Mouse (Mus musculus) intestine, postnatal 0 days (tissue): Measurements from ENCODE around the gene Asf1a. TPM values are rescaled to one million over a fixed set of nuclear protein-coding genes. Genes with fewer than 3 reads are reported as not detected.
A peak's percentile ranks its signal among the peaks of the same experiment; 100 is the strongest.
"Not testable (repeated sequence)": the region's sequence is repeated elsewhere in the genome, so short reads cannot be mapped to it uniquely, and the experiment has no call there.

Source experiments
- ATAC-seq: fragments of 200-750 bp; cut with Nextera tagmentation; 2 replicates; pipeline ENCODE4 v1.8.0; 2017; ENCODE audit warnings: mild to moderate bottlenecking, moderate TSS enrichment, moderate library complexity
- H3K27ac ChIP-seq: fragments of 300-500 bp; sonication (generic); 2 replicates; pipeline ENCODE4 v1.5.1; 2014; ENCODE audit warnings: mild to moderate bottlenecking, low read depth, low read length, moderate library complexity
- H3K27me3 ChIP-seq: fragments of 300-500 bp; sonication (generic); replicated peaks from 2 replicates; pipeline ENCODE4 v1.6.1; 2014; ENCODE audit warnings: low read length, mixed read lengths; ENCODE audit not compliant: control insufficient read depth, insufficient read depth
- H3K36me3 ChIP-seq: fragments of 300-500 bp; sonication (generic); 2 replicates; pipeline ENCODE4 v1.6.1; 2014; ENCODE audit warnings: mild to moderate bottlenecking, moderate library complexity; ENCODE audit not compliant: control insufficient read depth, insufficient read depth
- H3K4me1 ChIP-seq: fragments of 300-500 bp; sonication (generic); replicated peaks from 2 replicates; pipeline ENCODE4 v1.6.1; 2014; ENCODE audit warnings: antibody characterized with exemption, low read length, mixed read lengths; ENCODE audit not compliant: control insufficient read depth, insufficient read depth
- H3K4me2 ChIP-seq: fragments of 300-500 bp; sonication (generic); replicated peaks from 2 replicates; pipeline ENCODE4 v1.6.1; 2014; ENCODE audit warnings: low read depth, mild to moderate bottlenecking, moderate library complexity
- H3K4me3 ChIP-seq: fragments of 300-500 bp; sonication (generic); 2 replicates; pipeline ENCODE4 v1.5.1; 2014; ENCODE audit warnings: low read depth, low read length
- H3K9ac ChIP-seq: fragments of 300-500 bp; sonication (generic); 2 replicates; pipeline ENCODE4 v1.6.1; 2014; ENCODE audit warnings: mild to moderate bottlenecking, low read depth, low read length
- H3K9me3 ChIP-seq: fragments of 300-500 bp; sonication (generic); 2 replicates; pipeline ENCODE4 v1.6.1; 2016; ENCODE audit warnings: mixed run types; ENCODE audit not compliant: control insufficient read depth
- CTCF ChIP-seq: sonication (generic); IDR thresholded peaks from 2 replicates; pipeline ENCODE4 v1.5.1; 2016; ENCODE audit warnings: low read depth, mild to moderate bottlenecking, control low read depth, antibody characterized with exemption, moderate library complexity
- WGBS: fragments of 180-500 bp; shearing (Covaris S2); extraction: QIAGEN DNeasy Blood & Tissue Kit; methylation state at CpG from one replicate; pipeline ENCODE4 v1.1.7; 2014; 5-methylcytosine and 5-hydroxymethylcytosine counted together
- polyA plus RNA-seq: library from polyadenylated mRNA; unstranded; fragments of >200 nt; fragmentation: Nextera tagmentation; extraction: Ambion mirVana; gene quantifications from 2 replicates; pipeline ENCODE4 v1.2.1, GENCODE M21; 2015

Gene Asf1a
- polyA plus RNA-seq, 1 experiment from 2014 or later: 44.5 TPM

- TF ChIP-seq CTCF: no peak
- ATAC-seq: no peak
- Histone ChIP-seq H3K27me3 (no peaks in the 10 kb centered on the region), H3K36me3 (peaks cover 41% of the 10 kb centered on the region), H3K9me3 (no peaks in the 10 kb centered on the region), H3K27ac (no peak overlapping the region), H3K4me3 (no peak overlapping the region), H3K4me2 (no peak overlapping the region), H3K4me1 (no peaks in the 10 kb centered on the region), H3K9ac (no peak overlapping the region)
- WGBS: 75% methylated on average over 1 of the region's 1 CpGs
Measured at GRCm38 (mm10) chr10:53612172-53612571, 15.6 kb downstream of the Asf1a start.

DNA sequence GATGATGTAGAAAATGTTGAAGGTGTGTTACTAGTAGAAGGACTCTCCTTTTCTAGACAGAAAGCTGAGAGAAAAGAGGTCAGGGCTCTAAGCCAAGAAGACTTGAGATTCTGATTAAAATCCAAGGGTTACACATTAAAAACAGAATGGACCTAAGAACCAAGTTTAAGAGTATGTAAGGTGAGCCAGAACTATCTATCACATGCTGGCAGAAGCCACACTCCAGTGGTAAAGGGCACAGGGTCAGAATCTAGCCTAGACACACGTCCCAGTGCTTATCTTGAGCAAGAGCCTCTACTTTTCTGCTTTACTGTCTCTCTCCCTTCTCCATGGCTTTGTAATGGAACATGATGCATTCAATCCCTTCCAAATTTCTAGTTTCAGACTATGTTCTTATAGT, 17.4 kb downstream of the Asf1a start:
- no peak overlapping the region for H3K4me3 ChIP-seq
- WGBS: 77% methylated on average over 1 of the region's 1 CpGs
- no peak overlapping the region for H3K4me2 ChIP-seq
- no peaks in the 10 kb centered on the region for H3K9me3 ChIP-seq
- H3K27me3 ChIP-seq: no peaks in the 10 kb centered on the region
- H3K36me3 ChIP-seq: peaks cover 28% of the 10 kb centered on the region
- TF ChIP-seq CTCF: no peak
- H3K9ac ChIP-seq: no peak overlapping the region
- H3K4me1 ChIP-seq: no peaks in the 10 kb centered on the region
- no peak for ATAC-seq
- no peak overlapping the region for H3K27ac ChIP-seq

DNA sequence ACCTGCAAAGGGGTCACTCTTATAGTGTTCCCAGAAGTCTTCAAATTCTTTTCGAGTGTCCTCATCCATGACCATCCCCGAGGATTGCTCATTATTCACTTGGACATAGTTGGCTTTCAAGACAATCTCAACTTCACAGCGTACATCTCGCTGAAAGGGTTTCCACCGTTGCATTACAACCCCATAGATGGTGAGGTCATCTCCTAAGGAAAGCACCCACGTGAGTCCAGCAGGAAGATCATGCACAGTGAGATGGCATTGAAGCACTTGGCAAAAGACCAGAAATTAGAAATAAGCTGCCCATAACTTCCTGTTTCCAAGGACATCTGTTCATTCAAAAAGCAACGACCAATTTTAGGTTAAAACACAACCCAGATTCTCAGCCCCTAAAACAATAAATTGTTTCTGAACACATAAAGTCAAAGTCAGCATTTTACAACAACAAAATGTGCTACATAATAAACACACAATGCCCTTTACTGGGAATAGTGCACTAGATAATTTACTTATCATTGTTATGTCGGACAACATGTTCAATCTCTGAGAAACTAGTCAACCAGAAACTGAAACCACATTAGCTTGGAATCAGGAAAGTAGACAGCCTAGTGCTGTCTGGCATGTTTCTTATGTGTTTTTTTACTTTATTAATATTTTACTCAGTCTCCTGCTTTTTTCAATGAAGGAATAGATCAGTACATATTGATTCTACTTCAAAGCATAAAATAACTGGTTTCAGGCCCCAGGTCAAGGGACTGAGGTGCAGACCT, 19.5 kb downstream of the Asf1a start:
- TF ChIP-seq CTCF: no peak
- H3K4me3 ChIP-seq: no peak overlapping the region
- no peak overlapping the region for H3K9ac ChIP-seq
- H3K27ac ChIP-seq: no peak overlapping the region
- ATAC-seq: peak; percentile 60
- WGBS: 66% methylated on average over 8 of the region's 8 CpGs
- no peaks in the 10 kb centered on the region for H3K9me3 ChIP-seq
- no peak overlapping the region for H3K4me2 ChIP-seq
- H3K4me1 ChIP-seq: no peaks in the 10 kb centered on the region
- no peaks in the 10 kb centered on the region for H3K27me3 ChIP-seq
- H3K36me3 ChIP-seq: peaks cover 19% of the 10 kb centered on the region; the same call in 1 of the 2 replicates

GRCm38 (mm10) chr10:53629247-53629917, 32.8 kb downstream of the Asf1a start:
- peak overlapping the region; percentile 70 for H3K4me2 ChIP-seq
- ATAC-seq: peak; percentile 84
- no peaks in the 10 kb centered on the region for H3K9me3 ChIP-seq
- no peaks in the 10 kb centered on the region for H3K27me3 ChIP-seq
- H3K27ac ChIP-seq: peak overlapping the region; percentile 96
- peak overlapping the region; percentile 88 for H3K9ac ChIP-seq
- H3K36me3 ChIP-seq: peaks cover 9% of the 10 kb centered on the region; the same call in 1 of the 2 replicates
- 0 out of 2 replicates have a peak, but pooled peaks cover 2% of the 10 kb centered on the region for H3K4me1 ChIP-seq
- WGBS: 1% methylated on average over 67 of the region's 67 CpGs
- peak; percentile 67 for TF ChIP-seq CTCF
- peak overlapping the region; percentile 83 for H3K4me3 ChIP-seq

DNA sequence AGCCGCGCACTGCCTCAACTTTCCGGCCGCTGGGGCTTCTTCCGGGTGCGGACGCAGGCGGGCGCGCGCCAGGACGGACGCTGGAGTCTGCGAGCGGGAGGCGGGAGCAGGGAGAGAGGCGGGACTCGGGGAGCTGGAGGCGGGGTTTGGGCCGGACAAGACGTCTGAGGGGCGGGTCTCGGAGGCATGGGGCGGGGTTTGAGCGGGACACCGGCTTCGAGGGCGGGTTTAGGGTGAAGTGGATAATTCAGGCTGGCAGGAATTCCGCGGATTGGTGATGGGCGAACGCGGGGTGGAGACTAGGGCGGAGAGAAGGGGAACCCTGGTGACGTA, 33.3 kb downstream of the Asf1a start:
- Histone ChIP-seq H3K27me3 (no peaks in the 10 kb centered on the region), H3K27ac (peak overlapping the region; percentile 96), H3K4me1 (0 out of 2 replicates have a peak, but pooled peaks cover 2% of the 10 kb centered on the region), H3K9ac (peak overlapping the region; percentile 88), H3K4me3 (peak overlapping the region; percentile 83), H3K9me3 (no peaks in the 10 kb centered on the region), H3K4me2 (peak overlapping the region; percentile 70), H3K36me3 (peaks cover 7% of the 10 kb centered on the region; the same call in 1 of the 2 replicates)
- peak; percentile 97 for ATAC-seq
- WGBS: 0% methylated on average over 35 of the region's 35 CpGs
- no peak for TF ChIP-seq CTCF

GRCm38 (mm10) chr10:53630339-53630738, 33.8 kb downstream of the Asf1a start, which contains the start of gene Mcm9:
Gene Mcm9 (minus strand): TSS chr10:53630439.
- not testable (repeated sequence) for H3K4me1 ChIP-seq, H3K9me3 ChIP-seq, H3K36me3 ChIP-seq, H3K27me3 ChIP-seq, ATAC-seq
- H3K27ac ChIP-seq: peak within 1 kb of the TSS; percentile 96
- H3K9ac ChIP-seq: peak within 1 kb of the TSS; percentile 88
- peak within 1 kb of the TSS; percentile 70 for H3K4me2 ChIP-seq
- peak within 1 kb of the TSS; percentile 83 for H3K4me3 ChIP-seq
- 55% methylated on average over 10 of the region's 10 CpGs for WGBS
